Mouse (Mus musculus) kidney, embryonic 15.5 days (tissue): ENCODE data around the gene 1700021F07Rik. TPM values are rescaled to one million over a fixed set of nuclear protein-coding genes. Genes with fewer than 3 reads are reported as not detected.

Source experiments
- ATAC-seq: fragments of 200-750 bp; cut with Nextera tagmentation; replicated peaks from 2 replicates; pipeline ENCODE4 v1.8.0; 2017; ENCODE audit warnings: moderate TSS enrichment; ENCODE audit not compliant: low FRiP score
- H3K27ac ChIP-seq: fragments of 300-500 bp; sonication (generic); 2 replicates; pipeline ENCODE4 v1.5.1; 2015; ENCODE audit warnings: mild to moderate bottlenecking, inconsistent platforms
- H3K27me3 ChIP-seq: fragments of 300-500 bp; sonication (generic); 2 replicates; pipeline ENCODE4 v1.6.1; 2015; ENCODE audit warnings: inconsistent platforms
- H3K36me3 ChIP-seq: fragments of 300-500 bp; sonication (generic); 2 replicates; pipeline ENCODE4 v1.6.1; 2015; ENCODE audit warnings: inconsistent platforms
- H3K4me1 ChIP-seq: fragments of 300-500 bp; sonication (generic); 2 replicates; pipeline ENCODE4 v1.6.1; 2015; ENCODE audit warnings: inconsistent platforms
- H3K4me2 ChIP-seq: fragments of 300-500 bp; sonication (generic); 2 replicates; pipeline ENCODE4 v1.6.1; 2015; ENCODE audit warnings: moderate library complexity, mild to moderate bottlenecking, inconsistent platforms
- H3K4me3 ChIP-seq: fragments of 300-500 bp; sonication (generic); replicated peaks from 2 replicates; pipeline ENCODE4 v1.5.1; 2015; ENCODE audit warnings: mild to moderate bottlenecking, inconsistent platforms
- H3K9ac ChIP-seq: fragments of 300-500 bp; sonication (generic); 2 replicates; pipeline ENCODE4 v1.6.1; 2015; ENCODE audit warnings: mild to moderate bottlenecking, inconsistent platforms
- H3K9me3 ChIP-seq: fragments of 300-500 bp; sonication (generic); replicated peaks from 2 replicates; pipeline ENCODE4 v1.6.1; 2016; ENCODE audit warnings: inconsistent platforms
- WGBS: fragments of 180-500 bp; shearing (Covaris S2); methylation state at CpG from one replicate; pipeline ENCODE4 v1.1.7; 2015; ENCODE audit warnings: mixed read lengths; 5-methylcytosine and 5-hydroxymethylcytosine counted together
- polyA plus RNA-seq: library from polyadenylated mRNA; unstranded; fragments of >200 nt; fragmentation: Nextera tagmentation; extraction: Ambion mirVana; gene quantifications from 2 replicates; pipeline ENCODE4 v1.2.1, GENCODE M21; 2015

The 1700021F07Rik gene
- polyA plus RNA-seq = not detected in 2 replicates

- ATAC-seq = no peak
- no peak within 1 kb of the TSS for H3K27ac ChIP-seq
- H3K36me3 ChIP-seq = no peaks in the 10 kb centered on the region
- H3K4me3 ChIP-seq = no peak within 1 kb of the TSS
- no peak within 1 kb of the TSS for H3K9ac ChIP-seq
- WGBS = 92% methylated on average over 18 of the region's 18 CpGs
- 0 out of 2 replicates have a peak, but pooled peaks cover 2% of the 10 kb centered on the region for H3K4me1 ChIP-seq
- 0 out of 2 replicates have a peak, but pooled peaks cover 3% of the 10 kb centered on the region for H3K27me3 ChIP-seq
- no peak within 1 kb of the TSS for H3K4me2 ChIP-seq
- H3K9me3 ChIP-seq = no peaks in the 10 kb centered on the region
Observed at GRCm38 (mm10) chr2:173522376-173522775, at the start of gene 1700021F07Rik. Gene 1700021F07Rik (plus strand): TSS chr2:173522586.

GRCm38 (mm10) chr2:173473233-173473632 lies 49.2 kb upstream of the 1700021F07Rik start:
- no peak overlapping the region for H3K27ac ChIP-seq
- H3K4me3 ChIP-seq = no peak overlapping the region
- no peaks in the 10 kb centered on the region for H3K27me3 ChIP-seq
- 0 out of 2 replicates have a peak, but pooled peaks have one; percentile 25 for ATAC-seq
- H3K4me1 ChIP-seq = peaks cover 3% of the 10 kb centered on the region; the same call in 1 of the 2 replicates
- 35% methylated on average over 11 of the region's 11 CpGs for WGBS
- no peaks in the 10 kb centered on the region for H3K9me3 ChIP-seq
- 0 out of 2 replicates have a peak overlapping the region, but pooled peaks have one; percentile 28 for H3K4me2 ChIP-seq
- H3K36me3 ChIP-seq = no peaks in the 10 kb centered on the region
- no peak overlapping the region for H3K9ac ChIP-seq

- WGBS = 73% methylated on average over 12 of the region's 12 CpGs
- no peak overlapping the region for H3K4me2 ChIP-seq
- no peaks in the 10 kb centered on the region for H3K27me3 ChIP-seq
- H3K4me3 ChIP-seq = no peak overlapping the region
- H3K36me3 ChIP-seq = no peaks in the 10 kb centered on the region
- no peaks in the 10 kb centered on the region for H3K9me3 ChIP-seq
- no peaks in the 10 kb centered on the region for H3K4me1 ChIP-seq
- no peak for ATAC-seq
- H3K9ac ChIP-seq = no peak overlapping the region
- H3K27ac ChIP-seq = no peak overlapping the region
Observed at GRCm38 (mm10) chr2:173479050-173479449, 43.3 kb upstream of the 1700021F07Rik start.

GRCm38 (mm10) chr2:173484486-173484885 lies 37.9 kb upstream of the 1700021F07Rik start:
- Histone ChIP-seq H3K9ac (no peak overlapping the region), H3K4me1 (no peaks in the 10 kb centered on the region), H3K27ac (no peak overlapping the region), H3K4me3 (no peak overlapping the region), H3K36me3 (no peaks in the 10 kb centered on the region), H3K9me3 (no peaks in the 10 kb centered on the region), H3K27me3 (no peaks in the 10 kb centered on the region), H3K4me2 (no peak overlapping the region)
- 86% methylated on average over 4 of the region's 4 CpGs for WGBS
- no peak for ATAC-seq

GRCm38 (mm10) chr2:173499612-173500011 lies 22.8 kb upstream of the 1700021F07Rik start:
- 94% methylated on average over 2 of the region's 2 CpGs for WGBS
- no peak overlapping the region for H3K27ac ChIP-seq
- no peak overlapping the region for H3K4me3 ChIP-seq
- H3K27me3 ChIP-seq = no peaks in the 10 kb centered on the region
- H3K9ac ChIP-seq = no peak overlapping the region
- peaks cover 6% of the 10 kb centered on the region; the same call in 1 of the 2 replicates for H3K9me3 ChIP-seq
- H3K4me1 ChIP-seq = no peaks in the 10 kb centered on the region
- no peak overlapping the region for H3K4me2 ChIP-seq
- no peaks in the 10 kb centered on the region for H3K36me3 ChIP-seq
- ATAC-seq = no peak

- Histone ChIP-seq H3K4me3 (no peak overlapping the region), H3K4me1 (0 out of 2 replicates have a peak, but pooled peaks cover 2% of the 10 kb centered on the region), H3K27ac (no peak overlapping the region), H3K27me3 (no peaks in the 10 kb centered on the region), H3K9me3 (peaks cover 9% of the 10 kb centered on the region), H3K4me2 (no peak overlapping the region), H3K36me3 (no peaks in the 10 kb centered on the region), H3K9ac (no peak overlapping the region)
- WGBS = 81% methylated on average over 6 of the region's 6 CpGs
- ATAC-seq = no peak
Observed at GRCm38 (mm10) chr2:173513977-173514376, 8.4 kb upstream of the 1700021F07Rik start.

GRCm38 (mm10) chr2:173515186-173515585 lies 7.2 kb upstream of the 1700021F07Rik start:
- no peak for ATAC-seq
- H3K27ac ChIP-seq = no peak overlapping the region
- WGBS = 57% methylated on average over 6 of the region's 6 CpGs
- no peak overlapping the region for H3K4me2 ChIP-seq
- H3K27me3 ChIP-seq = no peaks in the 10 kb centered on the region
- H3K9me3 ChIP-seq = peaks cover 8% of the 10 kb centered on the region
- H3K4me3 ChIP-seq = no peak overlapping the region
- no peaks in the 10 kb centered on the region for H3K36me3 ChIP-seq
- 0 out of 2 replicates have a peak, but pooled peaks cover 2% of the 10 kb centered on the region for H3K4me1 ChIP-seq
- H3K9ac ChIP-seq = no peak overlapping the region

GRCm38 (mm10) chr2:173516150-173516855 lies 6.1 kb upstream of the 1700021F07Rik start:
- Histone ChIP-seq H3K4me1 (0 out of 2 replicates have a peak, but pooled peaks cover 2% of the 10 kb centered on the region), H3K9ac (no peak overlapping the region), H3K27ac (no peak overlapping the region), H3K36me3 (no peaks in the 10 kb centered on the region), H3K27me3 (no peaks in the 10 kb centered on the region), H3K9me3 (no peaks in the 10 kb centered on the region), H3K4me3 (no peak overlapping the region), H3K4me2 (no peak overlapping the region)
- ATAC-seq = no peak
- 87% methylated on average over 25 of the region's 25 CpGs for WGBS

- Histone ChIP-seq H3K27ac (no peak overlapping the region), H3K27me3 (0 out of 2 replicates have a peak, but pooled peaks cover 6% of the 10 kb centered on the region), H3K9me3 (no peaks in the 10 kb centered on the region), H3K4me3 (no peak overlapping the region), H3K4me2 (no peak overlapping the region), H3K36me3 (no peaks in the 10 kb centered on the region), H3K4me1 (peaks cover 9% of the 10 kb centered on the region), H3K9ac (no peak overlapping the region)
- 71% methylated on average over 3 of the region's 3 CpGs for WGBS
- ATAC-seq = no peak
Observed at GRCm38 (mm10) chr2:173528493-173528892, 6.1 kb downstream of the 1700021F07Rik start.

GRCm38 (mm10) chr2:173532711-173533462 lies 10.5 kb downstream of the 1700021F07Rik start:
- 40% methylated on average over 15 of the region's 15 CpGs for WGBS
- H3K4me3 ChIP-seq = no peak overlapping the region
- no peak overlapping the region for H3K9ac ChIP-seq
- H3K27ac ChIP-seq = no peak overlapping the region
- no peak overlapping the region for H3K4me2 ChIP-seq
- H3K36me3 ChIP-seq = no peaks in the 10 kb centered on the region
- no peaks in the 10 kb centered on the region for H3K9me3 ChIP-seq
- no peak for ATAC-seq
- 0 out of 2 replicates have a peak, but pooled peaks cover 3% of the 10 kb centered on the region for H3K27me3 ChIP-seq
- H3K4me1 ChIP-seq = peaks cover 19% of the 10 kb centered on the region

- Histone ChIP-seq H3K9ac (no peak overlapping the region), H3K9me3 (no peaks in the 10 kb centered on the region), H3K36me3 (no peaks in the 10 kb centered on the region), H3K4me2 (no peak overlapping the region), H3K27me3 (0 out of 2 replicates have a peak, but pooled peaks cover 3% of the 10 kb centered on the region), H3K4me3 (no peak overlapping the region), H3K4me1 (peaks cover 19% of the 10 kb centered on the region), H3K27ac (no peak overlapping the region)
- no peak for ATAC-seq
- 76% methylated on average over 7 of the region's 7 CpGs for WGBS
Observed at GRCm38 (mm10) chr2:173534581-173534980, 12.2 kb downstream of the 1700021F07Rik start.

GRCm38 (mm10) chr2:173535390-173535789 lies 13.0 kb downstream of the 1700021F07Rik start:
- Histone ChIP-seq H3K4me3 (no peak overlapping the region), H3K36me3 (no peaks in the 10 kb centered on the region), H3K9me3 (no peaks in the 10 kb centered on the region), H3K4me2 (peak overlapping the region; percentile 47), H3K4me1 (peaks cover 19% of the 10 kb centered on the region), H3K27me3 (0 out of 2 replicates have a peak, but pooled peaks cover 10% of the 10 kb centered on the region), H3K27ac (no peak overlapping the region), H3K9ac (no peak overlapping the region)
- 76% methylated on average over 18 of the region's 18 CpGs for WGBS
- peak; percentile 44 for ATAC-seq
